Mouse (Mus musculus) cortical plate, adult 2 months (tissue): ENCODE measurements around the gene Bmp10.

Experiments
- CTCF ChIP-seq: fragments of 200-500 bp; IDR thresholded peaks from 2 replicates; pipeline ENCODE4 v1.5.1; 2011; ENCODE audit warnings: mild to moderate bottlenecking, control low read depth, low read length; ENCODE audit not compliant: insufficient read depth; ENCODE audit errors: extremely low read depth
- POLR2A ChIP-seq: fragments of 200-500 bp; IDR thresholded peaks from 2 replicates; pipeline ENCODE4 v1.6.1; 2011; ENCODE audit warnings: mild to moderate bottlenecking, low read length, control low read depth; ENCODE audit not compliant: insufficient read depth; ENCODE audit errors: extremely low read depth

DNA sequence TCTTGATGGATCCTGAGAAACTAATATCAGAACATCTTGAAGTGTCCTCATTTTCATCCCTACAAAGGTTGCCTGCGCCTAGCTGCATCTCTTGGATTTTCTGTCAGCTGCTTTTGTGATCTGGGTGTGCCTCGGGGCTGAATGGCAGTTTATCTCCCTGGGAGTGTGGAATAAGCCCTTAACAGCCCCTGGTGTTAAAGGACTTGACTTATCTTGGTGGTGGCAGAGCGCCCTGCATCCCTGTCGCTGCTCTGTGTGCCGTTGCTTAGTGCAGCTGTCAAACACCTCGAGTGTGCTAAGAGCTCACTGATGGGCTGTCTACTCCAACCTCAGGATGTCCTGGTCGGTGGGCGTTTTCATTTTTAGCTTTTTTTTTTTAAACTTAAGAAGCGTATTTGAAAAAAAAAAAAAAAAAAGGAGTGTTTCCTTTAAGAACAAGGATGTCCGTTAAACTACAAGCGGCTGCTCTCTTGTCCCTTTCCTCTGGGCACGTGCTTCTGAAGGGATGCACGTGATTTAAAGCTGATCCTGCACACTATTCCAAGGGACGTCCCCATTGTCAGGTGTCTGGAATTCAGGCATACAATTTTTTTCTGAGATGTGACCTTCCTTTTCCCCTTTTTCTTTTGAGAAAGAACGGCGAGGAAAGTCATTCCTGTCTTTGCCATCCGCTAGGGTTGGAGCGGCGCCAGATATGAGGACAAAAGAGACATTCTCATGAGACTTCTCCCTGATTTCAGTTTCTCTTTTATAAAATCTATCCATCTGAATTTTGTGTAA lies 4.6 kb upstream of the Bmp10 start:
- TF ChIP-seq CTCF = no peak
- no peak for TF ChIP-seq POLR2A
